Mouse (Mus musculus): ENCODE results near the gene Oaz1.

Oaz1 gene

DNA sequence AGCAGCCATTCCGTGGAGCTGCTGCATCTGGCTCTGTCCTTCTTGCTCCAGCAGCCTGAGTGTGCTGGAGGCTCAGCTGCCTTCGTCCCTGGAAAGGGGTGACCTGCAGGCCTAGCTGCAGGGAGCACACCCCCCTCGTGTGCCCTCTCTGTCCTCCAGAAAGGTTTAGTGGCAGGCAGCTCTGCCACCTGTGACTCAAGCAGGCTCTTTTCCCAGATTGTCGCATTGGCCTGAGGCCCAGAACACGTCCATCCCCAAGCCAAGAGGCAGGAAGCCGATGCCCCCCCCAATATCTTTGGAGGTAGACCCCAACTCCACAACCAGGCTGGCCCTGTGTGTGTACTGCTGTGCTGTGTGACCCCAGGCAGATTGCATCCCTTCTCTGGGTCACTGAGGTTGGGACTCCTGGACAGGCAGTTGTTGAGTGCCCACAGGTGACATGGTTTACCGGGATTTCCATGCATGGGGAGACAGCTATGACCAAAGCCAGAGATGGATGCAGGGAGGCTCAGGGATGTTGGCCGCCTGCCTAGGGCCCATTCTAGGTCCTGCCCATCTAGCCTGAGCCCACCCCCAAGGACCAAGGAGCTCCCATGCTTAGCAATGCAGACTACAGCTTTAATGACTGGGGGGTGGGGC is 18.7 kb downstream of the Oaz1 start:
- DNase-seq (ENCODE audit: low read depth, low spot score), result no peak

DNA sequence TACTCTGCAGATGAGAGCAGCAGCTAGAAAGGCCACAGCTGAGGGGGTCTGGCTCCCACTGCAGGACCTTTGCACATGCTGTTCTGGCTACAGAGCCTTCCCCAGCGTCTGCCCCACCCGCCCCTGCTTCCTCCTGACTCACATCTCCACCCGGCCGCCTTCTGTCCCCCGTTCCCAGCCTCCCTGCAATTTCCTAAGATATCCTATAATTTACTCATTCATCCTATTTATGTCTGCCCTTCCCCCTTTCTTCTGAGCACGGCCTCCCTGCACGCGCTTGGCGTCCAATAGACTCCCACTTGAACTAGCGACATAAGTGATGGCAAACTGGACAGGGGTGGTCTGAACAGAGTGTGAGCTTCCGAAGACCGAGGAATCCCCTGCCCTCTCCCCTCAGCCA is 19.3 kb downstream of the Oaz1 start:
- no peak for DNase-seq (ENCODE audit: low read depth, low spot score)

DNA sequence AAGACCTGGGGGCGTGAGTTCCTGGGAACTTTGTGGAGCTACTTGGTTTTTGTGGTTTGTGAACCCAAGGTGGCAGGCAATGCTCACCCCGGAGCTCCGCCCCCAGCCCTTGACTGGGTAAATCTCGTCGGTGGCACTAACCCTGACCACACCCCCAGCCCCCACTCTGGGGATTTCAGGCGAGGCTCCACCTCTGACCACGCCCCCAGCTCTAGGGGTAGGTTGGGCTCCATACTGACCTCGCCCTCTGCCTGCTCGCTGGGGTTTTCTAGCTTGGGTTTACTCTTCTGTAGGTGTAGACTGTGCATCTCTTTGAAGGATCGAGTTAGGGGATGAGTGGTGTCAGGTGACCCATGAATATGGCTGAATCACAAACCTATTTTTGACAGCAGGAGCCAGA is 22.1 kb downstream of the Oaz1 start:
- peak; percentile 92 for DNase-seq (ENCODE audit: low read depth, low spot score)

DNA sequence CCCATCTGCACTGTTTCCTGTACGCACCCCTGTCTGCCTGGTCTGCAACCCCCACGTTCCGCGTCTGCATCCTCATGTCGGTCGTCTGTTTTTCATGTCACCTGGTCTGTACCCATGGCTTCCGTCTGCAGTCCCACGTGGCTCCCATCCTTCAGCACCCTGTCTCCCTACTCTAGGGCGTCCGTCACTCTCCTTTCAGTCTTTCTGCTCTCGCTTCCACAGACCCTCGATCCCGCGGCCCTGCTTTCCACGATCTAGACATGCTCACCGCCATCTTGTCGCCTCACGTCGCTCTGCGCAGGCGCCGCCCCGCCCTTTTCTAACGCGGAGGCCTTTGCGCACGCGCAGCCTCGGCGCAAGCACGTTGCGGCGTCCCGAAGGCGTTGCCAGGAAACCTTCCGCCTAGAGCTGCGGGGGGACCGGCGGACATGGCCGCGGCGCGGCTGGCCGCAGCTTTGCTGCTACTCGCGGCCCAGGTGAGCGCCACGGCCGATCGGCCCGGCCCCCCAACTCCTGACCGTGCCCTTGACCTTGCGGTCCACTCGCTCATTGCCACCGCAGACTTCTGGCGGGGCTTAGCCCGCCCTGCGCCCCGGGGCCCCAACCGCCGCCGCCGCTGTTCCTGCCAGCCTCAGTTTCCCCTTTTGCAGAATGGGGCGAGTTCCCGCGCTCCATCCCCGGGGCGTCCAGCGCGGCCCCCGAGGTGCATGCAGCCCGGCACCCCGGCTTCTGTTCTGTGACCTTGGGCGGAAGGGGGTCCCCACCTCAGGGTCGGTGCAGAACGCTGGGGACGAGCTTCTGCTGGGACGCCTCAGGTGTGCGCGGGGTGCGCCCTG is 28.7 kb downstream of the Oaz1 start, which contains the start of the genes Lsm7 and Sppl2b:
Gene Lsm7 (minus strand): TSS at position 297 of the 836 bp plus-strand sequence.
Gene Sppl2b (plus strand): TSS at position 363 of the 836 bp plus-strand sequence.
- peak; percentile 96 for DNase-seq (ENCODE audit: low read depth, low spot score)

DNA sequence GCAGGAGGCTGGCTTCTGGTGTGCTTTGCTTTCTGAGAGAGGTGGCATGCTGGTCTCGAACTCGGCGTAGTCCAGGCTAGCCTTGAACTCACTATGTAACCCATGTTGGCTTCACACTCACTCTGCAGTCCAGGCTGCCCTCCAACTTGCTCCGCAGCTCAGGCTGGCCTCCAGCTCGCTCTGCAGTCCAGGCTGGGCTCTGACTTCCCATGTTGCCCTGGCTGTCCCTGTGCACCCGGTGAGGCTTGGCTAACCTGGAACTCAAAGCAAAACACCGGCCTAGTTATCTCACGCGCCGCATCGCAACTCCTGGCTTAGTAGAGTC is 29.3 kb downstream of the Oaz1 start:
- peak; percentile 37 for DNase-seq (ENCODE audit: low read depth, low spot score)

DNA sequence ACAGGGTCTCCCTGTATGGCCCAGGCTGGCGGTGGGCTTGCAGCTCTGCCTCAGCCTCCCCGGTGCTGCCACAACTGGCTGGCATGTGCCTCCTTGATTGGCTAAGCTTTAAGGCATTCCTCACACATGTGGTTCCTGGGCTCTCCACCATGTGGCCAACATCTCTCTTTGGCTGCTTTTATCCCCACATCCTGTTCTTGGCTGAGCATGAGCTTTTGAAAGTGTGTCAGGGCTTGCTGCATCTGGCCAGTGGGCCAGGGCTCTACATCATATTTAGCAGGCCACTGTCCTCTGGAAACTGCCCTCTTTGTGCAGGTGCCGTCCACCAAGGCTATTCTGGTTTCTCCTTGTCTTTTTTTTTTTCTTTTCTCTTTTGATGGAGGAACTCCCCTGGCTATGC is 29.8 kb downstream of the Oaz1 start:
- DNase-seq (ENCODE audit: low read depth, low spot score), result peak; percentile 16

DNA sequence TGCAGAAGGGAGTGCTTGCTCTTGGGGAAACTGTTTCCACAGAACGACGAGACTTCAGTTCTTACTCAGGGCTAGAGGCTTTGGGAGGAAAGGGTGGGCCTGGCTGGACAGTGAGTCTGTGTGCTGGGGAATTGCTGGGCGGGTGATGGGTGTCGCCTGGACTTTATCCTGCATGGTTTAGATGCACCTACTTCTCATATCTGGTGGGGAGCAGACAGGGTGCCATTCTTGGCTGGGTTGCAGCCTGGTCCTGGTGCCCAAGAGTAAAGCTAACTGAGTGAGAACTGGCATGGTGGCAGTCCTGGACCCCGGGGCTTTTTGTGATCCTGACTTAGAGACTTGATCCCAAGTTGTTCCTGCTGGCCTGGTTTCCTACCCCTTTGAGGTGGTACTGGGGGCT is 30.5 kb downstream of the Oaz1 start:
- no peak for DNase-seq (ENCODE audit: low read depth, low spot score)

DNA sequence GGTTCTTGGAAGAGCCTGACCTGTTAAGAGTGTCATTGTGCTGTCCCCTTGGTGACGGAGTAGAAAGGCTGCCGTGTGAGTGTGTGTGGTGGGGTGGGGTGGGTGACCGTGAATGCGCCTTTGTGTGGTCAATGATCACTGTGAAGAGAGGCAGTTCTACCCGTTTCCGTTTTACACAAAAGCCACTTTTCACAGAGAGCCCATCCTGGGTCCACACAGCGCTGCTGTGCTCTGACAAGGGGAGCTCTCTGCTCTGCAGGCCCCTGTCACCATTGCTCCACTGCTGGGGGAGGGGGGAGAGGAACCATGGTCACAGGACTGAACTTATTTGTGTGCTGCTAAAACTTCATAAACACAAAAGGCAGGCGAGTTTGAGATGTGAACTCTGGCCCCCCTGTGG is 30.9 kb downstream of the Oaz1 start:
- no peak for DNase-seq (ENCODE audit: low read depth, low spot score)

DNA sequence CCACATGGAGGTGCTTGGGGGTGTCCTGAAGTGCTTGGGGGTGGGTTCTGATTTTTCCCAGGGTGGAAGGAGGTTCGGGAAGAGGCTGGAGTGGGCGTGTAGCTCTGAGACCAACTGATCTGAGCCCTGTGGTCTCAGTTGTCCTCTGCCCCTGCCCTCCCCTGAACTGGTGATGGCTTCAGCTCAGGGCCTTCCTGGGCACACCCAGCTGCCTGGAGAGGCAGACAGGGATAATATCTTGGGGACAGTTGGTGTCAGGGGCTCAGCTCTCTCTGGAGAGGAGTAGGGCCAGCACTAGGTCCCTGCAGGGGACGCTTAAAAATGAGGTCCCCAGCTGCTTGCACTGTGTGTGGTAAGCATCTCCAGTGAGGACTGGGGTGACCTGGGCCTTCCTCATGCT is 31.4 kb downstream of the Oaz1 start:
- DNase-seq (ENCODE audit: low read depth, low spot score), result no peak

DNA sequence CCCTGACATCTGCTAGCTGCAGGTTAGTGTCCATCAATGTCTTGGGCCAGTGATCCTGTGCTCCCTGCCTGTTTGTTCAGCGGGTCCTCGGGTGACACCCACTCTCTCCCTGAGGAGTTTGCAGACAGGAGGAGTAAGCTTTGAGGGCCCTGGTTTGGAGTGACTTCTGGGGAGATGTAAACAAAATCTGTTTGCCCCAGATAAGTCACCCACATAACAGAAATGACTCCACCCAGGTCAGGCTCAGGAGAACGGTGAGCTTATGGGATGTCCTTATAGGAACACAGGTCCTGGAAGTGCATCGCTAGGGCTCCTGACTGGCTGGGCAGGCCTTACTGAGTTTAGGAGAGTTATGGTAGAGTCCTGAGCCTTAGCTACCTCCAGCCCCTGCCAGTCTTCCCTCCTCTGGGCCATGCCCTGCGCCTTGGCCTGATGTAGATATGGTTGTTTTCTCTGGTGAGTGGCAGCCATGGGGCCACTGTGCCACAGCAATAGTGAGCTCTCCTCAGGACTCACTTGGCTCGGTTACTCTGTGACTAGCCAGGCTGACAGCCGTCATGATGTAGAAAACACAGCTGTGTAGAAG is 32.0 kb downstream of the Oaz1 start:
- no peak for DNase-seq (ENCODE audit: low read depth, low spot score)

DNA sequence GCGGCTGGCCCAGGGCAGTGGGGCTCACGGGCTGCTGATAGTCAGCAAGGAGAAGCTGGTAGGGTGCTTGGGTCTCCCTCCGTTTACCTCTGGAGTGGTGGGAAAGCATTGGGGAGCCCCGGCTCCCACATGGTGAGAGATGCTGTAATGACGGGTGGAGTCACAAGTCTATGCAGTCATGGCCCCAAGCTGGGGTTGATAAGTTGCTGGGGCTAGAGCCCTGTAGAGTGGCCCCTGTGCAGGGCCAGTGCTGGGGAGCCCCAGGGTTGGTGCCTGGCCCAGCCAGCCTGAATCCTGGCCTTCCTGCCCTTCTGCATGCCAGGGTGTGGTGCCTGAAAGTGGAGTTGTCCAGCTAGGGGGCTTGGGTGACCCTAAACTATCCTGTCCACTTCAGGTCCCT is 35.8 kb downstream of the Oaz1 start:
- no peak for DNase-seq (ENCODE audit: low read depth, low spot score)

DNA sequence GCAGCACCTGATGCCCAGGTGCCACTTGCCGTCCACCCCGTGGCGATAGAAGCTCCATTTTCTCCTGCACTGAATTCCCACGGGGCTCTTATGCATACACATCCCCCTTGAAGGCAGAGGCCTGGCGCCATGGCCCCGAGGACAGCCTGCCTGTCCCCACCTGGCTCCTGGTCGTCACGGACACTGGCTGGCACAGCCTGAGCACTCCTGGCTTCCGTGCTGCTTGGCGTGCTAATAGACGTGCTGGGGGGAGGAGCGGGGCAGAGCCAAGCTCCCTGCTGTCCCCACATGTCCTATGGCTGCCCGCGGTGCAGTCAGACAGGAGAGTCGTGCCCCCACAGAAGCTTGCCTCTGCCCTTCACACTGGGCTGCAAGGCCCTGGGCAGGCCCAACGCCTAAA is 38.0 kb downstream of the Oaz1 start:
- DNase-seq (ENCODE audit: low read depth, low spot score), result no peak

DNA sequence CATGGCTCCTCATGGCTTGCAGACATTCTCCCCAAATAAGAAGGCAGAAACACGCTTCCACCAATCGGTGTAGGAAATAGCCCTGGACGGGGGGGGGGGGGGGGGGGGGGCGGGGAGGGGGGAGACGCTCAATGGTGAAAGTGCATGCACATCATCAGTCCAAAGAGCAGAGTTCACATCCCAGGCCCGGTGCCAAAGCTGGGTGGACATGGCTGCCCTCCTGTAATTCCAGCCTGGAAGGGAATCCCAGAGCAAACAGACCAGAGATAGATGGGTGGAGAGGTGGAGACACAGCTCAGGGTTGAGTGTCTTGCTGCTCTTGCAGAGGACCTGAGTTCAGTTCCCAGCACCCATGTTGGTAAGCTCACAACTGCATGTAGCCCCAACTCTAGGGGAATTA is 44.5 kb downstream of the Oaz1 start:
- no peak for DNase-seq (ENCODE audit: low read depth, low spot score)

DNA sequence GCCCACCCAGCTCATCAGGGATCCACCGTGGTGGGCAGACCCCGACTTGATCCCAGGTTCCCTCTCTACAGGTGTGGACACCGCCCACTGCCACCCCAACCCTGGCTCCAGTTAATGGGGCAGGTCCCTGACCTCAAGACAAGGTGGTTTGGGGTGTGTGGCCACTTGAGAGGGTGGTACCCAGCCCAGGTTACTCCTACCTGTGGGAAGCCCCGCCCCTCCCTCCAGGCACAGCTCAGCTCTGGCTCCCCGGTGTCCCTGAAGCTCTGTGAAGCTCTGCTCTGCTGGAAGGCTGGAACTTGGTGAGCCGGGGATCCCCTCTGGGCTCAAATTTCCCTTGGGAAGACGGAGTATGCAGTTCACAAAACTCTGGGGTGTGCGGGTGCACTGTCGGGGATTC is 45.1 kb downstream of the Oaz1 start, which contains the start of gene Tmprss9:
Gene Tmprss9 (plus strand): TSS at position 268 of the 400 bp plus-strand sequence.
- DNase-seq (ENCODE audit: low read depth, low spot score), result no peak

DNA sequence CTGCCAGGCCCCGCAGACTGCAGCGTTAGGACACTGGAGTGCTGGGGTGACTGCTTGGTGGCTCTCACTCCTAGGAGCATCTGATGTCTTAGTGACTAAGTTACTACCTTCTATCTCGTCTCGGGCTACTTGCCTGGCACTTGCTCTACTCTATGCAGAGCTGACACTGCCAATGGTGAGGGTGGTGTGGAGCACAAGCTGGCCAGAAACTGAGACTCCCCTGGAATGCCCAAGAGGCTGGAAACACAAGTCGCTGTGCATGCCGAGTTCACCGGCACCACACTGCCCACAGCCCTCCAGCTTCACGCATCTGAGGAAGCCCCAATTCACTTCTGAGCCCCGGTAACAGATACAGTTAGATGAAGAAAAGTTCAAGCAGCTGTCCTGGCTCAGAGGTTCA is 47.6 kb downstream of the Oaz1 start:
- DNase-seq (ENCODE audit: low read depth, low spot score), result no peak

DNA sequence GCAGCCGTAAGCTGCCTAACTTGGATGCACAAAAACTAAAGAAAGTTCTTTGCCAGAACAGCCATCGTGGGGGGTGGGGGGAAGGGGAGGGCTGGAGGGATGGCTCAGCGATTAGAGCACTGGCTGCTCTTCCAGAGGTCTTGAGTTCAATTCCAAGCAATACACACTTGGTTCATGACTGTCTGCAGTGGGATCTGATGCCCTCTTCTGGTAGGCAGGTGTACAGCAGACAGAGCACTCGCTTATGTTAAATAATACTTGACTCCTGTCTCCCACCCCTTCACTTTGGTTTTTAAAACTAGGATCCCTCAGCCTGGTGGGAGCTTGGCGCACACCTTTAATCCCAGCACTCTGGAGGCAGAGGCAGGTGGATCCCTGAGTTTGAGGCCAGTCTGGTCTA is 49.6 kb downstream of the Oaz1 start:
- peak; percentile 63 for DNase-seq (ENCODE audit: low read depth, low spot score)

DNA sequence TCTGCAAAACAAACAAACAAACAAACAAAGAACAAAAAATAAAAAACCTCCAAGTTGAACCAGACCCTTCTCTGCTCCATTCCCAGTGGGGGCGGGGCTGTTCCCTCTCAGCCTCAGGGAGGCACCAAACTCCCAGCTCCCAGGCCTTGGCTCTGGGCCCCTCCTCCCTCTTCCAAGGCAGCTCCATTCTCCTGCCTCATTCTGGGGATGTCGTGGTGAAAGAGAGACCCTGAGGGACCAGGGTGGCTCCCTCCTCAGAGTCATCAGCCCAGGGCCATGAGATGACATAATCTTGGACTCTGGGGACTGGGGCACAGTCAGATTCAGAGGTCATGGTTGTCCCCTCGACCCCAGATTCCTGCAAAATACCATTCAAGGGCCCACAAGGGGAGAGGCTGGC is 50.1 kb downstream of the Oaz1 start:
- DNase-seq (ENCODE audit: low read depth, low spot score), result no peak

Data from A20 (cell line).